Mouse (Mus musculus) small intestine, adult 2 months (tissue): ENCODE results near the gene Cbfb.

Source experiments
- CTCF ChIP-seq: fragments of 200-500 bp; IDR thresholded peaks from 2 replicates; pipeline ENCODE4 v1.5.1; 2012; ENCODE audit warnings: low read depth, mild to moderate bottlenecking, control low read depth, inconsistent platforms, low read length, moderate library complexity, mixed read lengths; ENCODE audit not compliant: insufficient replicate concordance, insufficient read length; ENCODE audit errors: extremely low read depth
- POLR2A ChIP-seq: fragments of 200-500 bp; IDR thresholded peaks from 2 replicates; pipeline ENCODE4 v1.6.1; 2012; ENCODE audit warnings: low read depth, mild to moderate bottlenecking, control low read depth, inconsistent platforms, low read length, moderate library complexity

DNA sequence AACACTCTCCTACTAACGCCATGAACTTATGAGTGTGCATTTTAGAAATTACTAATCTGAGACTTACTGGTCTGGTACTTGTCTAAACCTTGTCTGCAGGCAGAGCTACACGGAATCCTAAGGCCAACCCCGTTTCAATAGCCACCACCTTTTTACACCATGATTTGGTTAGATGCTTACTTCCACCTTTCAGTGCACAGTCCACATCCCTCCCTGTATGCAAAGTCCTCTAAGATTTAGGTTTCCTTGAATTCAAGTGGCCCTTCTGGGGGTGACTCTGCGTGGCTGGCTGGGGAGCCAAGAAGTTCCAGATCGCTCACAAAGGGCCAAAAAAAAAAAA is 463 bp upstream of the Cbfb start:
- no peak for TF ChIP-seq POLR2A
- TF ChIP-seq CTCF, result no peak
